Mouse (Mus musculus): ENCODE data around the gene Tenm4.

The Tenm4 gene

DNA sequence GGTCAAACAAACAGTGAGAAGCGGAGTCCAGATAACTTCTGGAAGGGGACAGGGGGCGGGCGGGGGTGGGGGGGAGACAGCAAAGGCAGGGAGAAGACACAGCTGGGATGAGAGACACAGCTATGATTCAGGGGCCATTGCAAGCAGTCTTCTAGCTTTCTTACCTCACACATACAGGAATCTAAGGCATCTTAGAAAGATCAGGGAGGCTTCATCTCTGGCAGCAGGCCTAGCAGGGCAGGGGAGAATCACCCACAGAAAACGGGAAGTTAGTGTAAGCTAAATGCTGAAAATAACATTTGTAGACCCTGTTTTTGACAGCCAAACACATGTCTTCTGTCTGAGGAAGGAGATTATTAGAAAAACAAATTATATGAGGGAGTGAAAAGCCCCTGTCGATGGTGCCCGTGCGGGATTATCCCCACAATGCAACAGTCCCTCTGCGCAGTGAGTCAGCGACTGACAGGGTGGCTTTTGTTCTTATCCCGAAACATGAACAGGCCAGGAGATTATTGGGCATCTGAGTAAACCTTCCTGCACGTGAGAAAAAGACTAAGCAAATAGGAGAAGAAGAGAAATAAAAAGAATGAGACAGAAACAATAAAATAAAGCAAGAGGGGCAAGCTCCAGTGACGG, 584.5 kb downstream of the Tenm4 start:
- no peak for DNase-seq

DNA sequence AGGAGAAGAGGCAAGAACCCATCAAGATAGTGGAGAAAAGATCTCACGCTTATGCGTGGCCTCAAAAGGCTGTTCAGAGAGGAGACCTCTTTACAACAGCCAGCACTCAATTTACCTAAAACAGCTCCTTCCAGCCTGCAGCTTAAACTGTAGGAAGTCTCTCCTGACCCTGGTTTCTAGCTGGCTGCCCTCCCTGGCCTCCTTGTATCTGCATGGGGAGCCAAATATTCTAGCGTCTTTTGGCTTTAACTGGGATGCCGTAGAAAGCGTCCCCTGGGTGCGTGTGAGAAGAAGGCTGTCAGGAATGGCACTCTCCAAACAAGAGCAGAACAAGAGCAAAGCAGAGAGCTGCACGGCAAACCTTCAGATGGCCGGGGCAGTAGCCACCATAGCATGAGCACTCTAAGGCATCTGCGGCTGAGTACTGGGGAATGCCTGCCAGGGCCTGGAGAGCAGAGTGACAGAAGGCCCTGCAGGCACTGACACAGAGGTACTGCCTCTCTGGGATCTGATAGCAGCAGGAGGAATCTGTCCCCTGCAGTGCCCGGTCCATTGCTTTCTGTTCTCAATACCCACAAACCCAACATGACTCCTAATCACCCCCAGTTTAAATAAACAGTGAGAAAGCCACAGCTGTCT, 585.2 kb downstream of the Tenm4 start:
- DNase-seq = no peak

DNA sequence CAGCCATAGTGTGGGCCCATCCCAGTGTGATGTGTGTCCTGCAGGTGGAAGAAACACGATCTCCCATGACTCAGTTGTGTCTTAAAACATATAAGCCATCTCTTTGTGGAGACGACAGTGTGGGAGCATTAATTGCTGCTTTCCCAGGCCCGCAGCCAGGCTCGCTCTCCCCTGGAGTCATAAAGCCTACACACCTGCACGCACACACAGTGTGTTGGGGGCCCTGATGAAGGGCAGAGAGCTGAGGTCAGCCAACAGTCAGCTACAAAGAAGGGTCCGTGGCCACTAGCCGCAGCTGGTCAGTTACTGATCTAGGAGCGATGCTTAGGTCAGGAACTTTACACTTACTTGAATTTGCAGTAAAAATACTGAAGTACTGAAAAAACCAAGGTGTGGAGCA, 586.0 kb downstream of the Tenm4 start:
- DNase-seq = no peak

DNA sequence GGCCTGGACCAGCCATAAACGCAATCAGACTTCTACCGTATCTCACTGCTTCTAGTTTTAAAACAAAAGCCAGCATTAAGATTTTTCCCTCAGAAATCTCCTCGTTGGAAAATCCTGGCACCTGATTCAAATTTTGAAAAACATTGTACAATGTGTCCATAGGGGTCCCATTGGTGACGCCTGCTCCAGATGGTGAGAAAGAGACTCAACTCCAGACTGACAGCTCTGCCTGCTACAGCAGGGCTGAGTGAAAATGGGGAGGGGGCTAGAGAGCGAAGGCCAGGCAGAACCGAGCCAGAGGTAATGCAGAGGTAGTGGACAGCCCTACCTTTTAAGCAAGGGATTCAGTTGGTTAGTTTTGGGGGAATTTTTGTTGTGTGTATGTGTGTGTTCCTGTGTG, 589.2 kb downstream of the Tenm4 start:
- no peak for DNase-seq

DNA sequence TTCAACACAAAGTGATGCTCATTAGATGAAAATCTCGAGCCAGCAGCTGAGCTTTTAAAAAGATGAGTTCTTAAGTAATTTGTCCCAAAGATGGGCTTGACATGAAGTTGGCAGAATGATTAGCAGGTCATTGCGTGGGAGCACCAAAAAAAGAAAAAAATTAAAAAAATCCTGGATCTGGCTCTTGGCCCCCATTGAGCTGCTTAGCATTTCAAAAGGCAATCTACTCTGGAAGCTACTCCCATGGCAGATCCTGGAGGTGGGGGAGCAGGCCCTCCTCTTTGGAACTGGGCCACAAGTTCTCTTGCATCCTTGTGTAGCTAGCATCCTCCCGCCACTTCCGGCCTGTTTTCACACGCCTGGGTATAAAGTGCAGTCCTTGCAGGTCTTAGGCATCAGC, 590.1 kb downstream of the Tenm4 start:
- DNase-seq = no peak

DNA sequence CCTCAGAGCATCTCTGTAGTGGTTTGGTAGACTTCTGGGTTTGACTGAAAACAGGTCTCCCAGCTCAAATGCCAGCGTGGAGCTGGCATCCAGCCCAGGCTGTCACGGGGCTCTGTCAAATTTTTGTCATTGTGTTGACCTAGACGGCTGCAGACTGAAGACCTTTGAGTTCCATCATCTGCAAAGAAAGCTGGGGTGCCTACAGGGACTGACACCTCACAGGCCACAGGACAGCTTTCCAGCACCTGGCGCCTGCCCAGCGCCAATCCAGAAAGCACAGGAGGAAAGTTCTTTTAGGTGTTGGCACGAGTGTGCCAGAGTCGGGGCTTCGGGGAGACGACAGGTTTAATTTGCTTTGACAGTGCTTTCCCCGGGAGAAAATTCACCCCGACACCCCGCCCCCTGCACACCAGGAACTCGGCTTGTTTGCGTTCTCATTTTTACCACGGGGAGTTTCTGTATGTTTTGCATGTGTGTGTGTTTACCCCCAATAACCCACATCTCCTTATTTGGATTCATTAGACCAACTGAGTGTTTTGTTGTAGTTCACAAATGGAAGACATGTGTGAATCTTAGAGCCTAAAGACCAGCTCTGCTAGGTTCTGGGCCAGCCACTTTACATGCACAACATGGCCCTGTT, 594.4 kb downstream of the Tenm4 start:
- no peak for DNase-seq

DNA sequence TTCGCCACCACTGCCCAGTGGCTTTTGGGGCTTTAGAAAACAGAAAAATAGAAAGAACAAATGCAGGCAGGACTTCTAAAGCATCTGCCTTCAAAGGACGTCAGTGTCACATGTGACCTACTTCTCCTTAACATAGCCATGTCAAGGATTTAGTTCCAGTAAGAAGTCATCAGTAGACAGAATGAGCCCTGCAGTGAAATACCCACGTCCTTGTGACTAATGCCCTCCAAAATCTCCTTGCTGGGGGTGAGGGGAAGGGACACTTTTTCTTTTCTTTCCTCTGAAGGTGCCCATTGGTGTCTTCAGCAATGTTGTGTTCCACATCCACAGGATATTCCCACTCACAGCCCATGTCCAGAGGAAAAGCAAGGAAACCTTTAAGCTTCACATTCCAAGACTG, 596.0 kb downstream of the Tenm4 start:
- DNase-seq = no peak

DNA sequence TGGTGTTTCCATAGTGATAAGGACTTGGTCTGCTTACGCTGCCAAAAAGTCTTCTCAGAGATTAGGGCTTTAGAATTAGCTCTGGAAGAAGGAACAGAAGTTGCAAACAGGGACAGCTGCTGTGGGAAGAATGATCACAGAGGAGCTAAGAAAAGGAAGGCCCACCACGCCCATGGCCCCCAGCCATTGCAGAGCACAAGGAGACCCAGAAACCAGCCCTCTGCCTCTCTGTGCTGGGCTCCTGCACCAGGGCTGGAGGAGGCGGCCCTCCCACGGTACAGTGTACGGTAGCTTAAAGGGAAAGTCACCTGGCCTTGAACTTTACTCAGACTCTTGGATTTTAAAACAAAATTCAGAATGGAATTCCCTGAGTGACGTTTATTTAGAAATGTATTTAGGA, 597.7 kb downstream of the Tenm4 start:
- DNase-seq = no peak

DNA sequence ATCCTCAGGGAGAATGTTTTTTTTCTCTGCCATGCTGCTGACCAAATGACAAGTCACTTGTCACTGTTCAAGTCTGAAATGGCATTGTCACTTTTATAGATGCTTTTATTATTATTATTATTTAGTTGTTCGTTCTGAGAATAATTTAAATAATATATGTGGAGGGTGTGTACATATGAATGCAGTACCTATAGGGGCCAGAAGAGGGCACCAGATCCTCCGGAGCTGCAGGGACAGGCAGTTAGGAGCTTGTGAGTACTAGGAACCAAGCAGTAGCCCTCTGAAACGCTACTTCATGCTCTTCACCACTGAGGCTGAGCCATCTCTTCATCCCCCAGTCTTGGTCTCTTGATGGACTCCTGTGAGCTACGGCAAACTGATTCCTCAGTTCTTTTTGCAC, 598.7 kb downstream of the Tenm4 start:
- no peak for DNase-seq

DNA sequence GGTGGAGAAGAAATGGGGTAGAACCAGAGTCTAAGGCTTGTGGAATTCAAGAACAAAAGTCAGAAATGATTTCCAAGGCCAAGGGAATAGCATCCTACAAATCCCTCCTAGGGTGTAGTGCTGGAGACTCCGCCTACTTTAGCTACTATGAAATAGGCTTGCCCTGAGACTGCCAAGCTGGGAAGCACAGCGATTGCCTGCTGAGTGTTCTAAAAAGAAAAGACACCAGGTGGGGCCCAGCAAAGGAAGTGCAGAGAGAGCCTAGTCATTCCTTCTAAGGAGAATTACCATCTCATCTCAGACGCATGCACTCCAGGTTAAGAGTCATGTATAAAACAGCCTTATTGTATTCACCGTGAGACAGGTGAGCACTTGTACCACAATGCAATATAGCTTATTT, 601.9 kb downstream of the Tenm4 start:
- DNase-seq = no peak

DNA sequence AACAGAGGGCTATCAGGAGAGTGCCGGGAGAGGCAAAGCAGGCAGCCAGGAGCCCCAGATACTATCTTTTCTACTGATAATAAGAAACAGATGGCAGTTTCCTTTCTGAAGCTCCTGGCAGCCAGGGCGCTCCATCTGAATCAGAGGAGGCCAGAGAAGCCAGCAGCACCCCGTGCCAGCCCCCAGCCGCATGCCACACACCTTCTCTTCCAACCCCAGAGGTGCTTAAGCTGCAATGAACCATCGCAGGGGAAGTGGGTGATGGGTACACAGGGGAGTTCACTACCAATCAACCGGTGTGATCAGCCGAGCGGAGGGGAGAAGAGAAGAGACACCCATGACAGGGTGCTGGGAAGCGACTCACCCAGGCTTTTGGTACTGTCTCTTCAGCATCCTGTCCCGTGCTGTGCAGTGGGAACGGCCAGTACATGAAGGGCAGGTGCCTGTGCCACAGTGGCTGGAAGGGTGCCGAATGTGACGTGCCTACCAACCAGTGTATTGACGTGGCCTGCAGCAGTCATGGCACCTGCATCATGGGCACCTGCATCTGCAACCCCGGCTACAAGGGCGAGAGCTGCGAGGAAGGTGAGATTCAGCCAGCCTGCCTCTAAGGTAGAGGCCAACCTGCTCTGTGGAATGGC, 602.7 kb downstream of the Tenm4 start:
- DNase-seq = no peak

DNA sequence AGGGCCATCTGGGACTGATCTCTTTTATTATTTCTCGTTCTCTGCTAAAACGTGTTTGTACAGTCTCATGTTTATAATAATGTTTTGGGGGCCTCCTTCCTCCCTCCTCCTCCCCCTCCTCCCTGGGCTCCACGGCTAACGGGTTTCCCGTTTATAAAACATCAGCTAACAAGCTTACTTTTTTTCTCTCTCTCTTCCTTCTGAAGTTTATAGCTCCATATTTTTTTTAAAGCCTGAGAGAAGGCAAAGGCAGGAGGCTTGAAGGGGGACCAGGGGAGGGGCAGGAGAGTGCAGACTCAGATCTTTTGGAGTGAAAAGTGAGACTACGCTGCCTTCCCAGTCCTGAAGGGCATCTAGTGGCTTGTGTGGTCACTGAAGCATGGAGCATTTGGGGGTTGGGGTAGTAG, 604.0 kb downstream of the Tenm4 start:
- DNase-seq = no peak

DNA sequence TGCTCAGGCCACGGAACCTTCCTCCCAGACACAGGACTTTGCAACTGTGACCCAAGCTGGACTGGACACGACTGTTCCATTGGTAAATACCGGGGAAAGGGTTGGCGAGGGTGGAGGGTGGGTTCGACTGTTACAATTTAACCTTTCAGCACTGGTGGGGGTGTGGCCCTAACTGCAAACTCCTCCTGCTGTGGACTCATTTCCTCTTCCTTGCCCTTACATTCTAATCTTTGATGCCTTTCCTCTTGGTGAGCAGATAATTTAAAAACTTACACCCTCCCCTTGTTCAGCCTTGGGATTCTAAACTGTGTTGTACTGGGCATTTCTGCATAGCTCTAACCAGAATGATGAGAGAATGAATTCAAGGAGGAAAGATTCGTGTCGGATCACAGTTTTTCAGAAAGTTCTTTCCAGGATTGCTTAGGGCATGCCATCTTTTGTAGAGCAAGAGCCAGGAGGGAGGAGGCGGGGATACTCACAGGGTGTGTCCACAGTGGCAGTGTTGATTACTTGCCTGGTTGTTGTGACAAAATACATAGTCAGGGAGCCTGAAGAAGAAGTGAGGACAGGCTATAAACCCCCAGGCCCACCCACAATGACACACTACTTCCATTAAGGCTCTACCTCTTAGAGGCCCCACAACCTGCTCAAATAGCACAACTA, 607.0 kb downstream of the Tenm4 start:
- no peak for DNase-seq

DNA sequence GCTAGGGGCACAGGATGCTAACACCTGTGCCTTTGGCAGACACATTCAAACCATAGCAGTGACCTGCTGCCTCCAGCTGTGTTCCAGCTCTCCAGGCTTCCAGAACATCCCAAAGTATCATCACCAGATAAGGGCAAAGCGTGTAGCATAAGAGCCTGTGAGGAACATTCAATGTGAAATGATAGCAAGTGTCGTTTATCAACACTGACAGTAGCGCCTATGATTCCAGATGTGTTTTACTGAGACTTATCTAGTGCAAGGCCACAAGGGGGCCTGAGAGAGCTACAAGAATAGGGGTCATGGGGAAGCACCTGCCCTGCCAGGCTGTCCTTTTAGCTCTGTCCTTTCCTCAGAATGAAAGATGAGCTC, 607.5 kb downstream of the Tenm4 start:
- no peak for DNase-seq

DNA sequence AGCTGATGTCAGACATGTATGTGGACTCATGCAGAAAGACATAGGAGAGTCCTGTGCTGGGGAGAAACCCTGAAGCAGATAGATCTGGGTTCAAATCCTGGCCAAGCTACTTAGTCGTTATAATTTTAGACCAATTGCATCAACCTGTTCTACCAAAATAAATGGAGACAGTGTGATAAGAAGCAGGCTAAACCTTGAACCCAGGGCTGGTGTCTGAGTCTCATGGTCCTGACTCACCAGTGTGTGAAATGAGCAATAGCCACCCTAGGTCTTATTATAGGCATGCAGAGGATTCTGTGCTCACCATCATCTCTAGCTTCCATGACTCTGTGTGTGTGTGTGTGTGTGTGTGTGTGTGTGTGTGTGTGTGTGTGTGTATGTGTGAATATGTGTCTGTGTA, 609.5 kb downstream of the Tenm4 start:
- no peak for DNase-seq

DNA sequence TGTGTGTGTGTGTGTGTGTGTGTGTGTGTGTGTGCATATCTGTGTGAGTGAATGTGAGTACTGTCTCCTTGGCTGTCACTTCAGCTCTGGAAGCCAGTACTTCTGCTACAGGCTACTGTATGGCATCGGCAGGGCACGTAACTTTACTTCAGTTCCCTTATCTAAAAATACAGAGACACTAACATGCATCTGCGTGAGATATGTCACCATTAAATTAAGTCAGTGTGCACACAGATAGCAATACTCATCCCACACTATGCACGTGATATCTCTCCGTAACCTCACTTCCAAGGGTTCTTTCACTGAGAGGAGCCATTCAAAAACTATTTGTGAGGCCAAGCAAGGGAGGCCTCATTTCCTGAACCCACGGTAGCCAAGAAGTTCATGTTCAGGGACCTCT, 610.0 kb downstream of the Tenm4 start:
- no peak for DNase-seq

DNA sequence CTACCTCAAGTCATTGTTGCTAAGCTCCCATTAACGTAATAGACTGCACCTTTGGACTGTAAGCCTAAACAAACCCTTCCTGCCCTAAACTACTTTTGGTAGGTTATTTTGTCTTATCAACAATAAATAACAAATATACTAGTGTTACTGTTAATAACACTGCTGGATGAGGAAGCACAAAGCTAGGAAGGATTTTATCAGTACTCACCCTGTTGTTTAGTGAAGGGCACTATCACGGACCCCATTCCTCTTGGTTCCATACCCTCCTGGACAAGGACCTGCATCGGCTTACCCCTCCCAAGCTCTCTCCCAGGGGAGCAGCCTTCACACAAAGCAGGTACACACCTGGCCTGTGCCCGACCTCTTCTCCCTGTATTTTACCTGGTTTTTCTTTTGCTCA, 611.6 kb downstream of the Tenm4 start:
- DNase-seq = no peak

DNA sequence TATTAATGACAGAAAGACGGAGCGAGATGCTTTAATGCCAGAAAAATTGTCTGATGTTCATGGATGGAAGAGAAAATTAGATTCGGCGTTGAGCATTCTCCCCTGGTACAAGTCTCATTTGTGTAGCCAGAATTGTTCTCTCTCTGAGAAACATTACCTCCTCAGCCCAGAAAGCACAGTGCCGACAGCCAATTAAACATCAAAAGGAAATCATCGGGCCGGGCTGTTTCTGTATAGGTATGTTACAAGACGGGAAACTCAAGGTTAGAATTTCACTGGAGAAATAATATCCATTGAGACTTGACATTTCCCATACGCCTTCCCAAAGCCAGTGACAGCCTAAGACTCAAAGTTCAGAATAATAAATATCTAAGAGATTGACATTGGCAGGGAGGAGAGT, 614.8 kb downstream of the Tenm4 start:
- no peak for DNase-seq

DNA sequence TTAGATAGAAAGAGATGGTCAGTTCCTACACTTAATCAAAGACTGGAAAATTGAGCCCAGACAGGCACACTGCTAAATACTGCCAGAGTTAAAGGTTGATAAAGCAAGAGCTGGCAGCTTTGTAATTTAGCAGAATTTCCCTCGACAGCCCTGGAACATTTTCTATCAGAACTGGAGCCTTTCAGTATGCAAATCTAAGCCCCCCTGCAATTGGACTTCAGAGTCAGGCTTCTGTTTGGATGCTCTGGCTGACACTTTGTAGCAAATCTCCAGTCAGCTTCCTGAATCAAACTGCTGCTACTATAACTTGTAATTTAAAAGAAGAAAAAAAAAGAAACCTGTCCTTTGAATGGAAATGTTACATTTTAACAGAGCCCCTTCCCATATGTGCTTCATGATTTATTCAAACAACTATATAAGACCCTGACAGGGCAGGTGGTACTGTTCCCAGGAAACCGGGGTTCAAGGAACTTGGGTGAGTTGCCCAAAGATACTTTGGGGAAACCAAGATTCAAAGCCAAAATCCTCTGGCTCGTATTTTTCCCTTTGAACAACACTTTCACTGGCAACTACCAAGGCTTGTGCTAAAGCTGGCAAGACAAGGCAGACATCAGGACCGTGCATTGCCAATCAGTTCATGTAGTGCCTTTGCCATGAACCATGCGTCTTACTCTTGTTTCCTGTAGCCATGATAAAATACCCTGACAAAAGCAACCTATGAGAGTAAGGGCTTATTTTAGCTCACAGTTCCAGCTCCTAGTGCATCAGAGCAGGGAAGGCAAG, 615.4 kb downstream of the Tenm4 start:
- DNase-seq = no peak

DNA sequence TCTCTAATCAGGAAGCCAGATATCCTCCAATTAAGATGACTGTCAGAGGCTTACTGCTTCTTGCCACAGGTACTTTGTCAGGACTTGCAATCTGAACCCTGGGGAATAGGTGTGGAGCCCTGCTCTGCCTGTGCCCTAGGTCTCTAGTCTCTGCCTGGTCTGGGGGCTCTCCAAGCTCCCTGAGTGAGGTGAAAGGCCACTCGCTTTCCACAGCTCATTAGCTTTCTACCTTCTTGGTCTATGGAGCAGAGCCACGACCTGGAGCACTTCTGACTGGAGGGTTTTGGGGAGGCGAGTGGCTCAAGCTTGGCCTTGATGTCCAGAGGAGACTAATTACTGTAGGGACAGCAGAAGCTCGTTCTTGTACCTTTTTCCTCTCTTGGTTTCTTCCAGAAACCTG, 617.1 kb downstream of the Tenm4 start:
- no peak for DNase-seq

DNA sequence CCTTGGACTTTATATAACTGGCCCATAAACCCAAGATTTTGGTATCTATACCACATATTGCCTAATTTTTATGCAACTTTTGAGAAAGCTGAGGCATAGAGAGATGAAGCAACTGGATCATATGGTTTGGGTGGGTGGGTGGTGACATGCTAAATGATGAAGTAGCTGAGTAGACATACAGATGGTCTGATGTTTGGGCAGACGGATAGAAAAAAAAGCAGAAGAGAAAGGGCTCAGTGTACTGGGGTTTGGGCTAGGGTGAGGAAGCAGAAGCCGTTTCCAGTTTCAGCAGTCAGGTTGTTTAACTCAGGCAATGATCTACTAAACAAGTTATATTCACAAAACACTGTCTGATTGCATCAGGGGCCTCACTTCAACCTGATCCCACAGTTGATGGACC, 619.3 kb downstream of the Tenm4 start:
- DNase-seq = no peak

DNA sequence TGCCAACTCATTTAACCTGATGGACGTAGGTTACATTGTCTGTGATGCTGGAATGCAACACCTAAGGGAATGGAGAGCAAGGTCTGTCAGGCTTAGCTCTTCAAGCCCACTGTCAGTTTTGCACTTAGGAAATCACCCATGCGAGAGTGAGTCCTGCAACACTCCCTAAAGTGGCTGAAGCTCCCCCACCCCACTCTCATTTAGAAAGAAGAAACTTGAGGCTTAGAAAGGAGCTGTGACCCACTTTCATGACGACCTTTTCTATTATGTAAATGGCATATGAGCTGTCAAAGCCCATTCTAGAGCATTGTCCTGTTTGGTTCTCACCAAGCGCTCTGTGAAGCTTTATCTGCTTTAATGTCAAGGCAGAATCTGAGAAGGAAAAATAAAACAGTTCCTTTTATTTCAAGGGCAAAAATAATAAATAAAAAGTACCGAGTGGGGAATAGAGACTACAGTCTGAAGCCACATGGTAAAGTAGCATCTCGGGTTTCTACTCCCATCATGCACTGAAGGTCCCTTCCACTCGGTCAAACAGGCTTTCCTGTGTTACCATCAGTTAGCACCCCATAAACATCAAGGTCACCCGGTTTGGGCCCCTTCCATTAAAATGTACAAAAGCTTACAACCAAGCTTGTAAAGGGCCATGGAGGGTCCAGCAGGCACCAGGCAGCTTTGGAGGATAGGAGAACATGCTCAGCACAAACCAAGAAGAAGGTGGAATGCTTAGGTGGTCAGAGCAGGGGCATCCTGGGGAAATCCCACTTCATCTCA, 621.6 kb downstream of the Tenm4 start:
- DNase-seq = no peak

All from right cerebral cortex, postnatal 4 days (tissue).